Mouse (Mus musculus) forebrain, embryonic 11.5 days (tissue): Measurements from ENCODE around the gene Casr. TPM values are rescaled to one million over a fixed set of nuclear protein-coding genes. Genes with fewer than 3 reads are reported as not detected.

Experiments used
- ATAC-seq: fragments of 200-750 bp; cut with Nextera tagmentation; replicated peaks from 2 replicates; pipeline ENCODE4 v1.8.0; 2017; ENCODE audit warnings: moderate TSS enrichment; ENCODE audit not compliant: low FRiP score
- DNase-seq: peaks from one replicate; pipeline ENCODE4 v3.0.0-alpha.2; 2017; ENCODE audit warnings: low spot score
- H3K27ac ChIP-seq: fragments of 300-500 bp; sonication (generic); 2 replicates; pipeline ENCODE4 v1.5.1; 2014; ENCODE audit warnings: low read depth, low read length
- H3K27me3 ChIP-seq: fragments of 300-500 bp; sonication (generic); 2 replicates; pipeline ENCODE4 v1.6.1; 2014; ENCODE audit warnings: mild to moderate bottlenecking, low read length, mixed read lengths; ENCODE audit not compliant: control insufficient read depth, insufficient read depth
- H3K36me3 ChIP-seq: fragments of 300-500 bp; sonication (generic); 2 replicates; pipeline ENCODE4 v1.6.1; 2014; ENCODE audit warnings: mild to moderate bottlenecking, low read length, moderate library complexity, mixed read lengths; ENCODE audit not compliant: control insufficient read depth, insufficient read depth
- H3K4me1 ChIP-seq: fragments of 300-500 bp; sonication (generic); replicated peaks from 2 replicates; pipeline ENCODE4 v1.6.1; 2014; ENCODE audit warnings: low read length, mixed read lengths; ENCODE audit not compliant: control insufficient read depth, insufficient read depth
- H3K4me2 ChIP-seq: fragments of 300-500 bp; sonication (generic); 2 replicates; pipeline ENCODE4 v1.6.1; 2014; ENCODE audit warnings: low read depth, mild to moderate bottlenecking, low read length, moderate library complexity, mixed read lengths; ENCODE audit not compliant: severe bottlenecking
- H3K4me3 ChIP-seq: fragments of 300-500 bp; sonication (generic); 2 replicates; pipeline ENCODE4 v1.5.1; 2014; ENCODE audit warnings: low read depth, low read length
- H3K9ac ChIP-seq: fragments of 300-500 bp; sonication (generic); 2 replicates; pipeline ENCODE4 v1.6.1; 2014; ENCODE audit warnings: low read length
- H3K9me3 ChIP-seq: fragments of 300-500 bp; sonication (generic); 2 replicates; pipeline ENCODE4 v1.6.1; 2016; ENCODE audit warnings: low read length, mixed read lengths; ENCODE audit not compliant: control insufficient read depth
- WGBS: fragments of 180-500 bp; shearing (Covaris S2); extraction: QIAGEN DNeasy Blood & Tissue Kit; methylation state at CpG from one replicate; pipeline ENCODE4 v1.1.7; 2014; 5-methylcytosine and 5-hydroxymethylcytosine counted together
- polyA plus RNA-seq: library from polyadenylated mRNA; unstranded; fragments of >200 nt; fragmentation: Nextera tagmentation; extraction: Ambion mirVana; gene quantifications from 2 replicates; pipeline ENCODE4 v1.2.1, GENCODE M21; 2014

Casr gene
- polyA plus RNA-seq, 1 experiment from 2014 or later: 0.13 TPM

- H3K4me2 ChIP-seq: no peak overlapping the region
- peaks cover 7% of the 10 kb centered on the region; the same call in 1 of the 2 replicates for H3K4me1 ChIP-seq
- DNase-seq (no peak), ATAC-seq (no peak)
- no peak overlapping the region for H3K9ac ChIP-seq
- H3K36me3 ChIP-seq: no peaks in the 10 kb centered on the region
- H3K4me3 ChIP-seq: no peak overlapping the region
- WGBS: 89% methylated on average over 6 of the region's 6 CpGs
- no peaks in the 10 kb centered on the region for H3K9me3 ChIP-seq
- no peak overlapping the region for H3K27ac ChIP-seq
- H3K27me3 ChIP-seq: peaks cover 5% of the 10 kb centered on the region
Observed at GRCm38 (mm10) chr16:36559573-36559972, 2.4 kb downstream of the Casr start.

- ATAC-seq: no peak
- DNase-seq: no peak
- Histone ChIP-seq H3K27ac (no peak overlapping the region), H3K4me1 (0 out of 2 replicates have a peak, but pooled peaks cover 4% of the 10 kb centered on the region), H3K9me3 (no peaks in the 10 kb centered on the region; the same call in 1 of the 2 replicates), H3K4me2 (no peak overlapping the region), H3K4me3 (no peak overlapping the region), H3K36me3 (no peaks in the 10 kb centered on the region), H3K9ac (no peak overlapping the region), H3K27me3 (peaks cover 2% of the 10 kb centered on the region)
- WGBS: 80% methylated on average over 10 of the region's 10 CpGs
Observed at GRCm38 (mm10) chr16:36555672-36556165, 6.2 kb downstream of the Casr start.

DNA sequence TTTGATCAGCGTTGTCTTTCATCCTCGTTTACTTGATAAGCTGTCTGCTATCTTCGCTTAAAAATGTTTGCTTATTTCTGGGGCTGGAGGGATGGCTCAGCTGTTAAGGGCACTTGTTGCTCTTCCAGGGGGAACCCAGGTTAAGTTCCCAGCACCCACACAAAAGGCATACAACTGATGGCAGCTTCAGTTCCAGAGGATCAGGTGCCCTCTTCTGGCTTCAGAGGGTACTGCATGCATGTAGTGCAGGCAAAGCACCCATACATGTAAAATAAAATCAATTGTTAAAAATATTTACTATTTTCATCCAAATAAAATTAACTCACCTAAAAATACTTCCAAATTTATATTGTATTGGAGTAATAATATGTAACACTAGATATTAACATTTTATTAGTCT lies 8.3 kb downstream of the Casr start:
- no peak overlapping the region for H3K9ac ChIP-seq
- H3K27ac ChIP-seq: no peak overlapping the region
- no peaks in the 10 kb centered on the region for H3K27me3 ChIP-seq
- H3K4me3 ChIP-seq: no peak overlapping the region
- DNase-seq: no peak
- H3K4me2 ChIP-seq: no peak overlapping the region
- no peaks in the 10 kb centered on the region for H3K4me1 ChIP-seq
- no peaks in the 10 kb centered on the region for H3K36me3 ChIP-seq
- WGBS: 93% methylated on average over 3 of the region's 3 CpGs
- ATAC-seq: no peak
- no peaks in the 10 kb centered on the region; the same call in 1 of the 2 replicates for H3K9me3 ChIP-seq

- no peaks in the 10 kb centered on the region for H3K9me3 ChIP-seq
- no peak overlapping the region for H3K4me2 ChIP-seq
- DNase-seq (no peak), ATAC-seq (no peak)
- 76% methylated on average over 4 of the region's 4 CpGs for WGBS
- H3K27ac ChIP-seq: no peak overlapping the region
- no peak overlapping the region for H3K9ac ChIP-seq
- H3K4me1 ChIP-seq: no peaks in the 10 kb centered on the region
- no peak overlapping the region for H3K4me3 ChIP-seq
- no peaks in the 10 kb centered on the region for H3K27me3 ChIP-seq
- no peaks in the 10 kb centered on the region for H3K36me3 ChIP-seq
Observed at GRCm38 (mm10) chr16:36545333-36545732, 16.6 kb downstream of the Casr start.

- DNase-seq (no peak), ATAC-seq (no peak)
- no peaks in the 10 kb centered on the region for H3K4me1 ChIP-seq
- no peaks in the 10 kb centered on the region for H3K36me3 ChIP-seq
- 91% methylated on average over 3 of the region's 3 CpGs for WGBS
- H3K27me3 ChIP-seq: no peaks in the 10 kb centered on the region
- H3K4me2 ChIP-seq: no peak overlapping the region
- H3K9ac ChIP-seq: no peak overlapping the region
- H3K27ac ChIP-seq: no peak overlapping the region
- H3K9me3 ChIP-seq: no peaks in the 10 kb centered on the region
- H3K4me3 ChIP-seq: no peak overlapping the region
Observed at GRCm38 (mm10) chr16:36543091-36543490, 18.9 kb downstream of the Casr start.

DNA sequence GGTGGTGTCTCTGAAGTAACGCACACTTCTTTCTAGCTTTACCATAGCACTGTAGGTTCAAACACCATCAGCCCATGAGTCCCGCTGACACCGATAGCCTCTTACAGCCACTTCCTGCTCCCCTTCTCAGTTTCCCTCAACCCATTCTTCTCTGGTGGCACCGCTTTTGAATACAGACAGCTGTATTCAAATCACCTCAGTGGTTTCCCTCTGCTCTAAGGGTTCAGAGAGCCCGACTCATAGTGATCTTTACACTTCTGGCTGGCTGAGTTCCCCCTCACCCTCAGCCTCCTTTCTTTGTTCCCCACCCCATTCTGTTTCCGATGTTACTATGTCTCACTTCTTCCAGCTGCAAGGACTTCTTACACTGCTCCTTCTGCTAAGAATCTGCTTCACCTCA lies 21.1 kb downstream of the Casr start:
- no peak overlapping the region for H3K4me2 ChIP-seq
- H3K36me3 ChIP-seq: no peaks in the 10 kb centered on the region
- no peak overlapping the region for H3K27ac ChIP-seq
- H3K27me3 ChIP-seq: no peaks in the 10 kb centered on the region
- H3K9ac ChIP-seq: no peak overlapping the region
- H3K4me1 ChIP-seq: no peaks in the 10 kb centered on the region
- H3K9me3 ChIP-seq: no peaks in the 10 kb centered on the region
- DNase-seq (no peak), ATAC-seq (no peak)
- no peak overlapping the region for H3K4me3 ChIP-seq
- 73% methylated on average over 6 of the region's 6 CpGs for WGBS

- Histone ChIP-seq H3K9me3 (no peaks in the 10 kb centered on the region), H3K36me3 (no peaks in the 10 kb centered on the region), H3K9ac (no peak overlapping the region), H3K27me3 (no peaks in the 10 kb centered on the region), H3K4me3 (no peak overlapping the region), H3K27ac (no peak overlapping the region), H3K4me2 (no peak overlapping the region), H3K4me1 (no peaks in the 10 kb centered on the region)
- no peak for DNase-seq
- WGBS: 86% methylated on average over 11 of the region's 11 CpGs
- ATAC-seq: no peak
Observed at GRCm38 (mm10) chr16:36532981-36533687, 28.8 kb downstream of the Casr start.

GRCm38 (mm10) chr16:36532046-36532445 lies 29.9 kb downstream of the Casr start:
- no peak overlapping the region for H3K9ac ChIP-seq
- H3K4me2 ChIP-seq: no peak overlapping the region
- no peaks in the 10 kb centered on the region for H3K9me3 ChIP-seq
- H3K4me1 ChIP-seq: no peaks in the 10 kb centered on the region
- no peak overlapping the region for H3K27ac ChIP-seq
- no peaks in the 10 kb centered on the region for H3K27me3 ChIP-seq
- no peak overlapping the region for H3K4me3 ChIP-seq
- WGBS: 39% methylated on average over 4 of the region's 4 CpGs
- DNase-seq (no peak), ATAC-seq (no peak)
- no peaks in the 10 kb centered on the region for H3K36me3 ChIP-seq

DNA sequence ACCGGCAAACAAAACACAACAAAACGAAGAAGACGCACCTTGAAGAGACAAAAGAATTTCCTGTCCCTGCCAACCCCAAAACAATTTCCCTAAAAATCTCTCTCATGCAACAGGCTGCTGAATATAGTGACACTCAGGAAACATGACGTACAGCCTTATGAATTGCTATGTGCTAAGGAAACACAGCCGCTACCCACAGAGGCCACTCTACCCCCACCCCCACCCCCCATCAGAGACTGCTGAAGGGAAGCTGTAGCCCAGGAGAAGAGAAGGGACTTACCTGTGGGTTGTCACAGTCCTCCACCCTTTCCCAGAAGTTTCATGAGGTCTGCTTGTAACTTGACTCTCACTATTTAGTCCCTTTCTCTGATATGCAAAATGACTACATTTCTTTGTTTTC lies 30.3 kb downstream of the Casr start:
- Histone ChIP-seq H3K9me3 (no peaks in the 10 kb centered on the region), H3K9ac (no peak overlapping the region), H3K4me2 (no peak overlapping the region), H3K36me3 (no peaks in the 10 kb centered on the region), H3K27ac (no peak overlapping the region), H3K4me1 (no peaks in the 10 kb centered on the region), H3K27me3 (no peaks in the 10 kb centered on the region), H3K4me3 (no peak overlapping the region)
- 80% methylated on average over 5 of the region's 5 CpGs for WGBS
- ATAC-seq (no peak), DNase-seq (no peak)
